Mouse (Mus musculus) frontal cortex, postnatal 25 days (tissue): ENCODE measurements at regions not wholly inside any gene's neighbourhood (a gene's known extent, or its start where the extent isn't known, plus 50 kb on each side); places are given as distances from the start of the nearest gene placed in this dataset.

Source experiments
- DNase-seq, 2 experiments: peaks; one replicate each; pipeline ENCODE4 v3.0.0; 2022; ENCODE audit warnings: low spot score in 2 of 2

GRCm38 (mm10) chr1:133549816-133550215, 60.3 kb downstream of the Snrpe start:
- no peak for DNase-seq

DNA sequence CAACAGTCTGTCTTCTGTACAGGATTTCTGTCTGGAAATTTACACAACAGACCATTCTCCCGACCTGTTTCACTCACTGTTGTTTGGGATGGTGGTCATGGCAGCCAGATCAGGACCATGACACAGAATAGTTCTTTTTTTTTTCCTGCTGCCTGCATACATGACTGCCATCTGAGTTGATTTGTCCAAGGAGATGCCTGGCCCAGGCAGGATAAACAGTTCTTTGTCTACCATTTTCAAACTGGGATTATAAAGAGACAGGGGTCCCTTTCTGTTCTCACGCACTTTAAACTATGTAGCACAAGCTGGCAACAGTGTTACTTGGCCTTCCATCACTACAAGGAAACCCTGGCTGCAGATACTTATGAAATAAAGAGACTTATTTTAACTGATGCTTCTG, 61.1 kb downstream of the Snrpe start:
- DNase-seq = no peak

GRCm38 (mm10) chr1:133547541-133547940, 62.5 kb downstream of the Snrpe start:
- no peak for DNase-seq

DNA sequence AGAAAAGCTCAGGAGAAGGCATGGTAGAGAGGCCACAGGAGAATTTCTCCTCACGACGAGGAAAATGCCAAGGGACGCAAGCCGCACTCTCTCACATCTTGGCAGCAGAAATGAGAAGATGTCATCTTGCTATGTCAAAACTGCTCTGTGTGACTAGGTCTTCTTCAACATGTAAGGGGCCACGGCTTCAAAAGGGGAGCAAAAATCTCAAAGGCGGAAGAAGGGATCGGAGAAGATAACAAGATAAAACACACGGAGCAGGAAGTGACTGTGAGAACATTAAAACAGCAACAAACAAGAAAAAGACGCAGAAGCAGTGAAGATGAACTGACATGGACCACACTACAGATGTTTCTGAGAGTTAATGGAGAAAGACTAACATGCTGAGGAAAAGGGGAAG, 65.1 kb downstream of the Snrpe start:
- DNase-seq = no peak

DNA sequence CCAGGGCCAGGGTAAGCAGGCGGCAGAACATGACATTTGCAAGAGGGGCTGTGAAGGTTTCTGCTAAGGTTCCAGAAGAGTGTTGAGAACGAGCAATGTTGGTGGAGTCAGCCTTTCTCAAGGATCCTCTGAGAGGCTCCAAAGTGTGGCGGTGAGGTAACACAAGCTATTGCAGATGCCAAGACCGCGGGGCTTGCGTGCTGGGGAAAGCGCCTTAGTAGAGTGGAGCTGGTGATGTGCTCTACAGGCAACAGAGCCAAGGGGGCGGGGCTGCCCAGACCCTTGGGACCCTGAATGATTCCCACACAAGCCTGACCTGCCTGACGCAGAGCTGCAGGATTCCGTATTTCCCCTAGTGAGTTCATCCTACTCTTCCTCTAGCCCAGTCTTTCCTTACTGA, 66.3 kb downstream of the Snrpe start:
- DNase-seq = no peak

DNA sequence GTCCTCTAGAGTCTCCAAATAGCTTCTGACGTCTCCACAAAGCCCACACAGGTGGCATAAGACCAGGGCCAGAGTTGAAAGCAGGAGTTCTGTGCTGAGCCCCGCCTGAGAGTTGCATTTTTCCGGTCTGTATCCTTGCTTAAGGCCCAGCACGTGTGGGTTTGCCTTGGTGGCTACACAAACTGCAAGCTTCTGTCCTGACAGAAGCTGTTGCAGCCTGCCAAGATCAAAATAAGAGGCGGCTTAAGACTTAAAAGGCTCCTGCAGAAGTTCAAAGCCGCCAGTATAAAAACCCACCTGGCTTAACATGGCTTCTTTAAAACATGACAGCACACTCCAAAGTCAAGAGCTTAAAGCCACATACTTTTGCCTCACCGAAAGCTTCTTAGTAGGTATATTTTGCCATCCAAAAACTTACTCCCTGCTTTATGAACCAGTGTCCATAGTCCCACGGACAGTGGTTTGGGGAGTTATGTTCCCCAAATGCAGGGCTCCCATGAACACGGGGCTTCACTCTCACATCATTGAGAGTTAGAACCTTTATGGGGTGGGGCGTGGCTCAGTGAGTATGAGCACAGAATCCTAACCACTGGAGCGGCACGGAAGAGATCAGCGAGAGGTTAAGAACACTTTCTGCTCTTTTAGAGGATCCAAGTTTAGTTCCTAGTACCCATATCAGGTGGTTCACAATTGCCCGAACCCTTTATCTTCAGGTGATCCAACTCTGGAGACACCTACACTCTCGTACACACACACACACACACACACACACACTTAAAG, 67.9 kb downstream of the Snrpe start:
- DNase-seq = no peak

DNA sequence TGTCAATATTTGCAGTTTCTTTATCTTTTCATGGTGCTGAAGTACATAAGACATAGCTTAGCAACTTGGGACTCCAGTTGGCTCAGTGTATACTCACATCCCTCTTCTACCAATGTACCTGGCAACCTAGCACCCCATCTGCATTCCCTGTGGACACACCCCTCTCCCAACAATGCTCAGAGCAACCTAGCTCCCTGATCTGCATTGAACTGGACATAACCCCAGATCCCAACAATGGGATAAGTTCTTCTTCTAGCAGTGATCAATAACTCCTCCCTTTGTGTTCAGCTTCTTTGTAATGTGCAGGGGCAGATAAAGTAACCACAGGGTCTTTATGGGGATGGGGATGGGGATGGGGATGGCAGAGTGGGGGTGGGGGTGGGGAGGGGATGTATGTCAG, 79.4 kb downstream of the Snrpe start:
- no peak for DNase-seq

DNA sequence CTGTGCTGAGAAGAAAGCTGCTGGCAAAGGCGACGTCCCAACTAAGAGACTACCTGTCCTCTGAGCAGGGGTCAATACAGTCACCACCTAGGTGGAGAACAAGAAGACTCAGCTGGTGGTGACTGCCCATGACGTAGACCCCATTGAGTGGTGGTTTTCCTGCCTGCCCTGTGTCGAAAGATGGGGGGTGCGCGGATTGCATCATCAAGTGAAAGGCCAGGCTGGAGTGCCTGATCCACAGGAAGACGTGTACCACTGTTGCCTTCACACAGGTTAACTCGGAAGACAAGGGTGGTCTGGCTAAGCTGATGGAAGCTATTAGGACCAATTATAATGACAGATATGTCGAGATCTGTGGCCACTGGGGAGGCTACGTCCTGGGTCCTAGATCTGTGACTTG, 80.3 kb downstream of the Snrpe start:
- DNase-seq = no peak

GRCm38 (mm10) chr1:133527651-133528385, 82.3 kb downstream of the Snrpe start:
- no peak for DNase-seq

GRCm38 (mm10) chr1:133522825-133523224, 87.3 kb downstream of the Snrpe start:
- DNase-seq = no peak

GRCm38 (mm10) chr1:133520652-133521051, 89.4 kb downstream of the Snrpe start:
- DNase-seq = no peak

GRCm38 (mm10) chr1:133517020-133517419, 92.8 kb upstream of the Sox13 start:
- no peak for DNase-seq

- no peak for DNase-seq
Measured at GRCm38 (mm10) chr1:133504116-133504515, 79.9 kb upstream of the Sox13 start.

DNA sequence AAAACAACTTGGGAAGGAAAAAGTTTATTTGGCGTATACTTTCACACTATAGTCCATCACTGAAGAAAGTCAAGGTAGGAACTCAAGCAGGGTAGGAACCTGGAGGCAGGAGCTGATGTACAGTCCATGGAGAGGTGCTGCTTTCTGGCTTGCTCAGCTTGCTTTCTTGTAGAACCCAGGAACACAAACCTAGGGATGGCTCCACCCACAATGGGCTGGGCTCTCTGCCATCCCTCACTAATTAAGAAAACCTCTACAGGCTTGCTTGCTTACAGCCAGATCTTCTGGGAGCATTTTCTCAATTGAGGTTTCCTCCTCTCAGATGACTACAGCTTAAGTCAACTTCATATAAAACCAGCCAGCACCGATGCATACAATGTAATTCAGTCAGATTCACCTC, 79.2 kb upstream of the Sox13 start:
- DNase-seq = no peak

DNA sequence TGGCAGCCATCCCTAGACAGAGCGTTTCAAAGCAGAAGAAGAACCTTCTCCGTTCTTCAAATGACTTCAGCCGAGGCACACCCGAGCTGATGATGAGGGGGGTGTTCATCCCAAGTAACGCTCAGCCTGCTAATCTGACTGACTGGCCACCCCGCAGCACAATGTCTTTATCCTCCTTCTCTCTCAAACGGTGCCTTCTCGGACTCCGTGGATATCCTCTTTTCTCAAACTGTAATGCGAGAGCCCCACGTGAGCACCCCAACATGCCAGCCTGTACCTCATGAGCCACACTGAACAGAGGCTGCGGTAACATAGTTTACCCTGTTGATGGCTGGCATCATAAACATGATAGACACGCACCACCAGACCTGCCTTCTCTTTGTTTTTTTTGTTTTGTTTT, 76.8 kb upstream of the Sox13 start:
- no peak for DNase-seq

DNA sequence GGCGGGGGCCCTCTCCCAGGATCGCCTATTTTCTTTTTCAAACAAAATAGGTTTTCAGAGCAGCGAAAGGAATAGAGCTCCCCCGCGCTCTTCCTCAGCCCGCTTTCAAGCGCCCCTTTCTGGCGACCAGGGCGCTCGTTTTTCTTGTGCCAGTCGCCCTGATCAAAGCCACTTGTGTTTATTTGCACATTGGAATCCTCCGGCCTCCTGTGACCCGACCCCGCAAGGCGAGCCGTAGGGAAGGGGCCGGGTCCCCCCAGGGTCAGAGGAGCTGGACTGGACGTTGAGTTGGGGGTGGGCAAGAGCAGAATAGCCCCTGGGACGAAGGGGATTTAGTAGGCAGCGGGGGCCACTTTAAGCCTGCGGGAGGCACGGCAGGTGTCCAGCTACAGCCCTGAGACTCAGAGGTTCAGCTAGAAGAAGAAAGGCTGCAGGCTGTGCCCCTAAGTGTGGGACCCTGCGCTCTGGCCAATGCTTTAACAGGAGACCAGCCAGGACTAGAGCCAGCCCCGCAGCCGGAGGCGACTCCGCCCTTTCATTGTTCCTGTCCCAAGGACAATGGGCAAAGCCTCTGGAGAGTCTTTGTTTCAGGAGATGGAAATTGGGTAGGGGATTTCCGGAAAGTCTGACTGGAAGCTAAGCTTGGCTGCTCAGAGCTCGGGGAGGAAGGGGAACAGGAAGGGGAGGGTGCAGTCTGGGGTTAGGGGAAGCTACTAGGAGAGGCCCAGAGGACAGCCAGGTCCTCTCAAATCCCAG, 69.0 kb upstream of the Sox13 start:
- DNase-seq = peak in 1 of 2 experiments; percentile 9

DNA sequence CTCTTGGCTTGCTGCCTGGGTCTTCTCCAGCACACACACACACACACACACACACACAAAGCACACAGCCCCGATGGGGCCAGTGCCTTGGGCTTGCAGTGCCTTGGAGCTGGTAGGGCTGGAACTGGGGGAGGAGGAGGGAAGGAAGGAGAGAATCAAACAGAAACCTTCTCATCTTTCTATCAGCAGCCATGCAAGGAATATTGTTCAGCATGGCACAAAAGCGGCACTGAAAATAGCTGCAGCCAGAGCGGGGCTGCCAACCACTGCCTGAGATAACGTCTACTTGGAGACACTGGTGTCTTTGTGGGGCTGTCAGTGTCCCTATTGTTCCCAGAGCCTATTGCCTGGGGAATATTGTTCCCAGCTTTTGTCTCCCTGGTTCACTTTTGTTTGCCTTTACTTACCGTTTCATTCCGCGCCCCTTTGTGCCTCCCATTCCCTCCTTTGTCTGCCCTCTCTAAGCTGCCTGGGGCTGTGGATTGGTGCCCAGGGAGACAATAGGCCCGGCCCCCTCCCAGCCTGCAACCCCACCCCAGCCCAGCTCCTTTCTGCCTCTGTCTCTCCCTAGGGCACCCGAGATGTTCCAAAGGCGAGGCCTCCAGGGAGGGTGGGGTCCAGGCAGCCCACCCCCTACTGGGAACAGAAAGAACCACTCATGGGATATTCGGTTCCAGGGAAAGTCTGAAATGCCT, 68.3 kb upstream of the Sox13 start:
- no peak for DNase-seq

GRCm38 (mm10) chr1:133491857-133492290, 67.7 kb upstream of the Sox13 start:
- DNase-seq = no peak

DNA sequence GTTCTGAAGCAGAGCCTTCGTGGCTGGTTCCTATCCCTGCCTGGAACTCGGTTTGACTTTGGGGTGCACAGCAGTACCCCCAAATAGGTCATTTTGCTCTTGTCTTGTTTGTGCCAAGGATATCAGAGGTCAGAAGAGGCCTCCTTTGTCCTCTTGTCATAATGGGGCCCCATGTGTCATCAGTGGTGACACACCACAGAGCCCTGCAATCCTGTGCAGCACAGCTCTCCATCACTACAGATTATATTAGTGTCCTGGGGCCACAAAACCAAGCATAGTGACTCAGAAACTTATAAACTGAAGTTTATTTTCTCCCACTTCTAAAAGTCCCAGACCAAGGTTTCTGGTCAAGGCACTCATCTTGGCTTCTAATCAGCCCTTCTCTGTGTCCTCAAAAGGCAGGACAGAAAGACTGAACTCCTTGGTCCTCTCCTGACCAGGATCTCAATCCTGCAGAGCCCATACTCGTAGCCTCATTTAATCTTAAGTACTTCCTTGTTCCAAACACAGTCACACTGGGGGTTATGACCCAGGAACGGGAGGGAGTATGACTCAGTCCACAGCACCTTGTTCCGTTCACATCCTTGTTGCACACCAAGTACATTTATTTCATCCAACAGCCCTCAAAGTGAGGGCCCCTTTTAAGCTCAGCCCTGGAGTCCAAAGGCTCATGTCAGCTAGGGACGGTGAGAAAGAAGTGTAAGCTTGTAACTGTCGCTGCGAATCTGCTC, 63.2 kb upstream of the Sox13 start:
- no peak for DNase-seq

- DNase-seq = no peak
Measured at GRCm38 (mm10) chr1:133486370-133486769, 62.2 kb upstream of the Sox13 start.

DNA sequence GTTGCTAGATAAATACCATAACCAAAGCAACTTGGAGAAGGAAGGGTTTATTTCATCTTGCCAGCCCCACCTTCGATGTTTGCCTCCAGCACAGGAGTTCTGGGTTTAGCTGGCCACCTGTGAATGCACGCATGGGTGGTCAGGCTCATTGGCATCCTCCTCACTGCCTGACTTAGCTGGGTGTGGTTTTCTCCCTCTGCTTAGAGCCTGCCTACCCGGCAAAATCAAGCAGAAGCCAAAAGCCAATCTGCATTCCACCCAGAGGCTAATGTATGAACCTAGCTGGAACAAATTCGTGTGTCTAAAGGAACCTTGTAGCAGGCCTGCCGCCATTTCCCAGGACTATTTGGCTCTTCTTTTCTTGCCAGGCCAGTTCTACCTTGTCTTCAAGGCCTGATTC, 58.7 kb upstream of the Sox13 start:
- DNase-seq = no peak
